Mouse (Mus musculus): ENCODE results near the gene Tenm4.

DNA sequence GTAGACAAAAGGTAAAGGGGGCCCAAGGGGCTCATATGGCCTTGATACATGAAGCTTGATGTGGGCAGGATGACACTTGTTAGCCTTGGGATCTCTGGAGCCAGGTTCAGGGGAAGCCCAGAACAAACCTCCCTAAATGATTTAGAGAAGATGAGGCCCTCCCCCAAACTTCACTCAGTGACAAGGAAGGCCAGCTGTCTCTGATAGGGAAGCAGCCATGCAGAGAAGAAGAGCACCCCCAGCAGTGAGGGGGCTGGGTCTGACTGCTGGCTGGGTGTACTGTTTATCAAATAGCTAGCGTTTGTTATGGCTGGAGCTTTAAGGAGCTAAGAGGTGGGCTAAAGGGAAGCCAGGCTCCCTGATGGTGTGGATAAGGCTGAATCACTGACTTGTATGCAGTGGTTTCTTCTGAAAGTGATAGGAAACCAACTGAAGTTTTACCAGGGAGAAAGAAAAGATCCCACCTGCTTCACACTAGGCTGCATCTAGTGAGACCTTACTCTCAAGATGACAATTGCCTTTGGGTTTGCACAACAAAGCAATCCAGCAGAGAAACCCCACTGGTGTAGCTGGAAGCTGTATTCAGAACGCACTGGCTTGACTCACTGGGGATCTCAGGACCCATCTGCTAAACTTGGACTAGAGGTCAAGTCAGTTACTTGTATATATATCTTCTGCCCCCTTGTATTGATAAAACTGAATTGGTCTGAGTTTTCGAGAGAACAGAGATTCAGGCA, 392.5 kb downstream of the Tenm4 start:
- TF ChIP-seq CTCF (IDR thresholded peaks at IDR 0.05; ENCODE audit: low read depth), result no peak
- TF ChIP-seq EP300 (IDR thresholded peaks at IDR 0.05; ENCODE audit: low read depth), result no peak

Data from liver, postnatal 0 days (tissue).